Mouse (Mus musculus) stomach, embryonic 15.5 days (tissue): ENCODE results near the gene Rdh1. TPM values are rescaled to one million over a fixed set of nuclear protein-coding genes. Genes with fewer than 3 reads are reported as not detected.
"Not testable (repeated sequence)": the region's sequence is repeated elsewhere in the genome, so short reads cannot be mapped to it uniquely, and the experiment has no call there.

Experiments used
- ATAC-seq: fragments of 200-750 bp; cut with Nextera tagmentation; 2 replicates; pipeline ENCODE4 v1.8.0; 2017; ENCODE audit warnings: low read depth, moderate number of reproducible peaks, moderate TSS enrichment; ENCODE audit not compliant: insufficient read depth, low FRiP score
- H3K27ac ChIP-seq: fragments of 300-500 bp; sonication (generic); 2 replicates; pipeline ENCODE4 v1.5.1; 2015; ENCODE audit warnings: mild to moderate bottlenecking, inconsistent platforms
- H3K27me3 ChIP-seq: fragments of 300-500 bp; sonication (generic); replicated peaks from 2 replicates; pipeline ENCODE4 v1.6.1; 2015; ENCODE audit warnings: inconsistent platforms
- H3K36me3 ChIP-seq: fragments of 300-500 bp; sonication (generic); 2 replicates; pipeline ENCODE4 v1.6.1; 2015; ENCODE audit warnings: inconsistent platforms
- H3K4me1 ChIP-seq: fragments of 300-500 bp; sonication (generic); 2 replicates; pipeline ENCODE4 v1.6.1; 2015; ENCODE audit warnings: inconsistent platforms
- H3K4me2 ChIP-seq: fragments of 300-500 bp; sonication (generic); 2 replicates; pipeline ENCODE4 v1.6.1; 2015; ENCODE audit warnings: mild to moderate bottlenecking, inconsistent platforms
- H3K4me3 ChIP-seq: fragments of 300-500 bp; sonication (generic); replicated peaks from 2 replicates; pipeline ENCODE4 v1.5.1; 2015; ENCODE audit warnings: inconsistent platforms
- H3K9ac ChIP-seq: fragments of 300-500 bp; sonication (generic); 2 replicates; pipeline ENCODE4 v1.6.1; 2015; ENCODE audit warnings: inconsistent platforms
- H3K9me3 ChIP-seq: fragments of 300-500 bp; sonication (generic); 2 replicates; pipeline ENCODE4 v1.6.1; 2016; ENCODE audit warnings: inconsistent platforms
- WGBS: fragments of 180-500 bp; shearing (Covaris S2); methylation state at CpG from one replicate; pipeline ENCODE4 v1.1.7; 2015; 5-methylcytosine and 5-hydroxymethylcytosine counted together
- polyA plus RNA-seq: library from polyadenylated mRNA; unstranded; fragments of >200 nt; fragmentation: Nextera tagmentation; extraction: Ambion mirVana; gene quantifications from 2 replicates; pipeline ENCODE4 v1.2.1, GENCODE M21; 2015

The Rdh1 gene
- polyA plus RNA-seq, 1 experiment from 2014 or later = 0.03 TPM

GRCm38 (mm10) chr10:127801612-127802011 is 42.1 kb downstream of the Rdh1 start:
- no peak overlapping the region for H3K27ac ChIP-seq
- no peak for ATAC-seq
- H3K9ac ChIP-seq = no peak overlapping the region
- H3K4me2 ChIP-seq = no peak overlapping the region
- H3K4me1 ChIP-seq = no peaks in the 10 kb centered on the region
- no peaks in the 10 kb centered on the region for H3K27me3 ChIP-seq
- H3K9me3 ChIP-seq = no peaks in the 10 kb centered on the region
- H3K4me3 ChIP-seq = no peak overlapping the region
- H3K36me3 ChIP-seq = no peaks in the 10 kb centered on the region
- WGBS = 77% methylated on average over 2 of the region's 2 CpGs

- Histone ChIP-seq H3K4me1 (no peaks in the 10 kb centered on the region), H3K4me2 (no peak overlapping the region), H3K9ac (no peak overlapping the region), H3K27ac (no peak overlapping the region), H3K27me3 (no peaks in the 10 kb centered on the region), H3K4me3 (no peak overlapping the region), H3K36me3 (no peaks in the 10 kb centered on the region), H3K9me3 (no peaks in the 10 kb centered on the region)
- 76% methylated on average over 5 of the region's 5 CpGs for WGBS
- no peak for ATAC-seq
These were observed 42.7 kb downstream of the Rdh1 start for GRCm38 (mm10) chr10:127802236-127802635.

DNA sequence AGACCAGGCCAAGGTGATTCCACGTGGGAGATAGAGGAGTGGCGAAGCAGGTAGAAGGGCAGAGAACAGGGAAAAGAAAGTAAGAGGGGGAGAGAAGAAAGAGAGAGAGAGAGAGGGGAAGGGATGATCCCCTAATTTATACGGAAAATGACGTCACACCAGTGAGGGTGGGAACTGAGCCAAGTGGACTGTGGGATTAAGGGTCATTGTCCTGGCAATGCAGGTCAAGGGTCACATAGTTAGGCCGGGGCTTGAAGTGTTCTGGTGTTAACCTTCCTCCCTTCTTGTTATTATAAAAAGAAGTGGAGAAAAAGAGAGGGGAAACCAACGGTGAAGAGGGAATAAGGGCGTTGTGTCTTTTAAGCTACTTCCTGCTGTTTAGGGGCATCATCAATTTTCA is 44.9 kb downstream of the Rdh1 start:
- no peak for ATAC-seq
- Histone ChIP-seq H3K4me2 (no peak overlapping the region), H3K27me3 (no peaks in the 10 kb centered on the region), H3K4me3 (no peak overlapping the region), H3K27ac (no peak overlapping the region), H3K9me3 (no peaks in the 10 kb centered on the region), H3K36me3 (no peaks in the 10 kb centered on the region), H3K9ac (no peak overlapping the region), H3K4me1 (no peaks in the 10 kb centered on the region)
- 57% methylated on average over 7 of the region's 7 CpGs for WGBS

GRCm38 (mm10) chr10:127815888-127816287 is 56.4 kb downstream of the Rdh1 start:
- H3K9me3 ChIP-seq = no peaks in the 10 kb centered on the region
- H3K9ac ChIP-seq = no peak overlapping the region
- no peaks in the 10 kb centered on the region for H3K27me3 ChIP-seq
- no peak overlapping the region for H3K4me3 ChIP-seq
- H3K36me3 ChIP-seq = no peaks in the 10 kb centered on the region
- H3K27ac ChIP-seq = no peak overlapping the region
- no peak overlapping the region for H3K4me2 ChIP-seq
- H3K4me1 ChIP-seq = no peaks in the 10 kb centered on the region
- ATAC-seq = no peak

DNA sequence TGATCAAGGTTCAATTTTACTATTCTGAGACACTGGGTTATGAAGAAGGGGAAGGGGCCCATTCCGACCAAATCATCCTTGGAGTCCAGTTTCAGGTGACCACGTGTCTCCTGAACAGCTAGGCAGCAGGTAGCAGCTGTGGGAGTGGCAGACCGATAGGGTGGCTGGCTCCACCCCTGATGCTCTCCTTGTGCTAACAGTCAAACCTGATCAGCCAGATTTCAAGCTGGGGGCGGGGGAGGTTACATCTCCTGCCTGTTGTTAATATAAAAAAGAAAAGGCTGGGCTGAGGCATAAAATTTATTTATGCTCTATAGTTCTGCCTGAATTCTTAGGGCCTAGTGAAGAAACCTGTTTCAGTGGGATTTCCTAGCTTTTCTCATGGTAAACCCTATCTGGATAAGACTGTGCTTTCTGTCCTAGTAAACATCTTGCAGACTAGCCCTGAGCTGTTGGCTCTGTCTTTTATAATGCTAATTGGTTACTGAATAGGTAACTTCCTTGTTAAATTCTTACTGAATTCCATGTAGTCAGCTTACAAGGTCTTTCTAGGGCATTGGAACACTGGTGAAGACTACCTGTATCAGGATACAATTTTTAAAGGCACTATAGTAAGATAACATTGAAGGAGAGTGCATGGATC is 57.9 kb downstream of the Rdh1 start:
- H3K9me3 ChIP-seq, ATAC-seq, H3K4me3 ChIP-seq, H3K9ac ChIP-seq, H3K4me1 ChIP-seq, H3K27me3 ChIP-seq, H3K27ac ChIP-seq, H3K4me2 ChIP-seq, H3K36me3 ChIP-seq: not testable (repeated sequence)
- WGBS = 60% methylated on average over 4 of the region's 4 CpGs

Other genes with a start within 250 kb of the Rdh1 start
- 92.8 and 117 TPM in 2 replicates for gene Ndufa4l2, start 244.8 kb upstream of the Rdh1 start, polyA plus RNA-seq
- 142 and 144 TPM in 2 replicates for gene Shmt2, start 237.3 kb upstream of the Rdh1 start, polyA plus RNA-seq
- gene Nxph4, start 225.2 kb upstream of the Rdh1 start, polyA plus RNA-seq = 5.0 and 5.4 TPM in 2 replicates
- 77.0 and 87.0 TPM in 2 replicates for gene Lrp1, start 138.6 kb upstream of the Rdh1 start, polyA plus RNA-seq
- gene Stat6, start 116.7 kb upstream of the Rdh1 start, polyA plus RNA-seq = 35.0 and 37.1 TPM in 2 replicates
- gene Nemp1, start 92.8 kb upstream of the Rdh1 start, polyA plus RNA-seq = 7.8 and 8.6 TPM in 2 replicates
- 10.8 and 13.3 TPM in 2 replicates for gene Nab2, start 91.2 kb upstream of the Rdh1 start, polyA plus RNA-seq
- 15.3 and 17.1 TPM in 2 replicates for gene Myo1a, start 54.6 kb upstream of the Rdh1 start, polyA plus RNA-seq
- 2.7 and 4.4 TPM in 2 replicates for gene Tac2, start 35.2 kb upstream of the Rdh1 start, polyA plus RNA-seq
- gene Zbtb39, start 20.2 kb upstream of the Rdh1 start, polyA plus RNA-seq = 2.5 and 3.0 TPM in 2 replicates
- 2.4 and 2.9 TPM in 2 replicates for gene Gpr182, start 8.0 kb upstream of the Rdh1 start, polyA plus RNA-seq
- not detected in 2 replicates for gene Rdh16f1, start 66 bp downstream of the Rdh1 start, polyA plus RNA-seq
- gene Rdh9, start 16.7 kb downstream of the Rdh1 start, polyA plus RNA-seq = 0.10 and 0.18 TPM in 2 replicates
- gene Rdh16, start 41.4 kb downstream of the Rdh1 start, polyA plus RNA-seq = not detected in 2 replicates
- gene Rdh19, start 90.2 kb downstream of the Rdh1 start, polyA plus RNA-seq = not detected in 2 replicates
- not detected in 2 replicates for gene Rdh16f2, start 106.8 kb downstream of the Rdh1 start, polyA plus RNA-seq
- 0.35 and 0.37 TPM in 2 replicates for gene Rdh7, start 129.1 kb downstream of the Rdh1 start, polyA plus RNA-seq
- gene Sdr9c7, start 138.8 kb downstream of the Rdh1 start, polyA plus RNA-seq = 0.85 and 1.2 TPM in 2 replicates
- gene Hsd17b6, start 247.9 kb downstream of the Rdh1 start, polyA plus RNA-seq = not detected in 2 replicates